Mouse (Mus musculus) lung, embryonic 15.5 days (tissue): ENCODE measurements around the gene Epha4. TPM values are rescaled to one million over a fixed set of nuclear protein-coding genes. Genes with fewer than 3 reads are reported as not detected.

Experiments
- ATAC-seq: fragments of 200-750 bp; cut with Nextera tagmentation; 2 replicates; pipeline ENCODE4 v1.8.0; 2017; ENCODE audit warnings: moderate number of reproducible peaks, borderline replicate concordance; ENCODE audit not compliant: low FRiP score, low TSS enrichment; ENCODE audit errors: extremely low read depth
- H3K27ac ChIP-seq: fragments of 300-500 bp; sonication (generic); 2 replicates; pipeline ENCODE4 v1.5.1; 2015; ENCODE audit warnings: moderate library complexity, mild to moderate bottlenecking, inconsistent platforms
- H3K27me3 ChIP-seq: fragments of 300-500 bp; sonication (generic); 2 replicates; pipeline ENCODE4 v1.6.1; 2015; ENCODE audit warnings: inconsistent platforms
- H3K36me3 ChIP-seq: fragments of 300-500 bp; sonication (generic); 2 replicates; pipeline ENCODE4 v1.6.1; 2015; ENCODE audit warnings: inconsistent platforms
- H3K4me1 ChIP-seq: fragments of 300-500 bp; sonication (generic); 2 replicates; pipeline ENCODE4 v1.6.1; 2015; ENCODE audit warnings: inconsistent platforms
- H3K4me2 ChIP-seq: fragments of 300-500 bp; sonication (generic); 2 replicates; pipeline ENCODE4 v1.6.1; 2015; ENCODE audit warnings: inconsistent platforms, mild to moderate bottlenecking, moderate library complexity
- H3K4me3 ChIP-seq: fragments of 300-500 bp; sonication (generic); 2 replicates; pipeline ENCODE4 v1.5.1; 2015; ENCODE audit warnings: mild to moderate bottlenecking, inconsistent platforms
- H3K9ac ChIP-seq: fragments of 300-500 bp; sonication (generic); 2 replicates; pipeline ENCODE4 v1.6.1; 2015; ENCODE audit warnings: inconsistent platforms
- H3K9me3 ChIP-seq: fragments of 300-500 bp; sonication (generic); 2 replicates; pipeline ENCODE4 v1.6.1; 2016; ENCODE audit warnings: inconsistent platforms
- WGBS: fragments of 180-500 bp; shearing (Covaris S2); methylation state at CpG from one replicate; pipeline ENCODE4 v1.1.7; 2015; 5-methylcytosine and 5-hydroxymethylcytosine counted together
- polyA plus RNA-seq: library from polyadenylated mRNA; unstranded; fragments of >200 nt; fragmentation: Nextera tagmentation; extraction: Ambion mirVana; gene quantifications from 2 replicates; pipeline ENCODE4 v1.2.1, GENCODE M21; 2015

Epha4 gene
- polyA plus RNA-seq, 1 experiment from 2014 or later = 16.9 TPM

DNA sequence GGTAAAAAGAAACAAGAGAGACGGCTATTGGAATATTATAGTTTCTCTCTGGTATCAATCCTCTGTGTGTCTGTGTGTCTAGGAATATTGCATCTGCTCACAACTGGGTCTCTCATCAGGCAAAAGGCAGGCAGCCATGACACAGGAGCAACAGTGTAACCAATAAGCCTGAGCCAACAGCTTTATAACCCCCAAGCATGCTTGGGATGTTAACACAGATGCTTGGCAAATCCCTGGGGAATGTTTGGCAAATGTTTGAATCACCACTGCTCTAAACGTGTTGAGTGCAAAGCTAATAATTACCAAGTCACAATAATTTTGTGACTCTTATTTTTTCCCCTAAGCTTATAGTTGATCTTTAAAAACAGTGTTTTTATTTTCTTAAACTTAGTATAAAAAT is 8.5 kb upstream of the Epha4 start:
- Histone ChIP-seq H3K4me1 (no peaks in the 10 kb centered on the region), H3K36me3 (no peaks in the 10 kb centered on the region), H3K9me3 (no peaks in the 10 kb centered on the region), H3K27ac (no peak overlapping the region), H3K9ac (no peak overlapping the region), H3K4me3 (no peak overlapping the region), H3K4me2 (no peak overlapping the region), H3K27me3 (no peaks in the 10 kb centered on the region)
- no peak for ATAC-seq
- 50% methylated on average over 2 of the region's 2 CpGs for WGBS

DNA sequence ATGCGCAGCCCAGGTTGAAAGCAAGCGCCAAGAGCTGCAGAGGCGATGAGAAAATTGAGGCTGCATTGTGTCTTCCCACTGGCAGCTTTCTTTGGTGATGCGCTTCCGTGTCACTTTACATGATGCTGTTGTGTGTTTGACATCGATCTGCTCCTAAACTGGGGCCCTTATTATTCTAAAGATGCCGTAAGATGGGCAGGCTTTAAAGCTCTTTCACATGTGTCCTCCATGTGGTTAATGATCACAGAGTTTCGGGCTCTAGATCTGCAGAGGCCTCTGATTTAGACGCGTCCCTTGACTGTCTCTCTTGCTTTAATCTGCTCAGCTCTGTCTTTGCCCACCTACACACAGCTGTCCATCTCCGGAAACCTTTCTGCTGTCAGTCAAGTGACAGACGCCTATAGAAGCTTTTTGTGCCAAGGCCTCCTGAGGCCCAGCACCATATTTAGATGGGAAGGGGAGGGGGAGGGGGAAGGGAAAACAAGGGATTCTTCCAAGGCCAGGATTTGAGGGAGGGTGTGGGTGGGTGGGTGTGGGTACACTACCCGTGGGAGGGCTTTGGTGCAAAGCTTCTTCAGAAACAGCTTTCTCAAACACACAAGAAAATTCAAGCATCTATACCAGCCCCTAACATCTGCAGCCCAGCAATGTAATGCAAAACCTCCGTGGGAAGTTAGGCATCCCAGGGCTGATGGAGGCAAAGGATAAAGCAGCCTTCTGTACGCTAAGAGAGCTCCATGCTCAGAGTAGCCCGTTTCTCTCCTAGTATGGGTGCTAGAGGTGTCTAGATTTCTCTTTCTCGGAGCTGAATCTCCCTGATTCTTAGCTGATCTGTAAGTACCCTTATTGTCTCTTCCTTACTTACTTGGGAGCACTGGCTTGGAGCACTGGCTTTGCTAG is 7.0 kb upstream of the Epha4 start:
- Histone ChIP-seq H3K4me2 (no peak overlapping the region), H3K4me3 (no peak overlapping the region), H3K27me3 (peaks cover 5% of the 10 kb centered on the region; the same call in 1 of the 2 replicates), H3K27ac (no peak overlapping the region), H3K9me3 (no peaks in the 10 kb centered on the region), H3K4me1 (0 out of 2 replicates have a peak, but pooled peaks cover 4% of the 10 kb centered on the region), H3K36me3 (no peaks in the 10 kb centered on the region), H3K9ac (no peak overlapping the region)
- 37% methylated on average over 16 of the region's 17 CpGs for WGBS
- no peak for ATAC-seq

DNA sequence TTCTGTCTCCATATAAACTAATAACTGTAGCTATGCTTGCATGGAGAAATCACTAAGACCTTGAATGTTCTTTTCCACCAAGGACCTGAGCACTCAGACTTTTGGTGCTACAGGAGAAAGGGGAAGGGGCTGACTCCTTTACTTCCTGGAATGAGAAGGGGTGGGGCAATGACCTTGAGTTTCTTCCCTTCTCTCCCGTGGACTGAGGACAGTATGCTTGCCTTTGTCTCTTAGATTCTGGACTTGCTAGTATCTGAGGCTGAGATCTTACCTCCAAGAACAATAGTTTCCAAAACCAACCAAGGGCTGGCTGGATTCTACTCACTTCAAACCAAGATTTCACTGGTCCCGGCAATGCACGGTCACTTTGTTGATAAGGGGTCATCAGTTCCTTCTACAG is 3.8 kb upstream of the Epha4 start:
- whole genome bisulfite sequencing = 65% methylated on average over 3 of the region's 3 CpGs
- ATAC-seq = no peak
- Histone ChIP-seq H3K9ac (no peak overlapping the region), H3K27ac (no peak overlapping the region), H3K4me3 (no peak overlapping the region), H3K9me3 (no peaks in the 10 kb centered on the region), H3K36me3 (no peaks in the 10 kb centered on the region), H3K4me1 (peaks cover 18% of the 10 kb centered on the region), H3K4me2 (no peak overlapping the region), H3K27me3 (peaks cover 8% of the 10 kb centered on the region; the same call in 1 of the 2 replicates)

DNA sequence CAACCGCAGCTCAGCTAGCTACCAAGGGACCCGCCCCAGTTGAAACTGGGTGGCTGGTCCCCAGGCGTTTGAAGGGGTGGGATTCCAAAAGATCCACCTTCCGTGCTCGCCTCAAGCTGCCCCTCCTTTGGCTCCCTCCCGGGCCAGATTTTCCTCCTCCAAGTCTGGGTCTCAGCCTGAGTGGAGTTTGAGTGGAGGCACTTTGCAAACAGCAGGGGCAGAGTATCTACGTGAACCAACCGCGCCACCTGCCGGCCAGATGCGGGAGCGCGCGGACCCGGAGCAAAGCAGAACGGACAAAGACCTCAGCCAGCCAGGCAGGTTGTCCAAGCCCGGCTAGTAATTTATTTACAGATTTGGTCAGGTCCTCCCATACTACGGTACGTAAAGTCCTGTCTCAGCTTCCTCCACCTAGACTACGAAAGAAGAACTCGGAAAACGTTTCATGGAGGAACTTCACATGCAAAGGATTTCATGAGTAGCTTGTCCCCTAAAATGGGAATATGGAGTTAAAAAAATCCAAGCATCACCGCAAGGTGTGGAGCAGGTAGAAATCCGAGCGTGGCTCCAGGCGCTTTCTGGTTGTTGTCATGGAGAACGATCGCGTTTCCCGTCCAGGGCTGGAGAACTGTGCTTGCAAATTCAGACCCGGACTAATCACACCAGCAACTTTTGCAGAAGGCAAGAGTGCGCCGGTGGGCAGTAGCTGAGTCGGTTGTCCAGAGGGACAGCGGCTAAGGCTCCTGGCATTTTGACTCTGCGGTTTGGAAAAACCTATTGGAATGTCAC is 1.5 kb upstream of the Epha4 start:
- H3K36me3 ChIP-seq = no peaks in the 10 kb centered on the region
- no peaks in the 10 kb centered on the region for H3K9me3 ChIP-seq
- ATAC-seq = peak; percentile 37; the same call in 1 of the 2 replicates
- H3K4me3 ChIP-seq = peak overlapping the region; percentile 67
- H3K4me2 ChIP-seq = peak overlapping the region; percentile 91
- peak overlapping the region; percentile 82 for H3K27ac ChIP-seq
- peaks cover 8% of the 10 kb centered on the region; the same call in 1 of the 2 replicates for H3K27me3 ChIP-seq
- peaks cover 29% of the 10 kb centered on the region for H3K4me1 ChIP-seq
- peak overlapping the region; percentile 50 for H3K9ac ChIP-seq
- WGBS = 2% methylated on average over 36 of the region's 36 CpGs

DNA sequence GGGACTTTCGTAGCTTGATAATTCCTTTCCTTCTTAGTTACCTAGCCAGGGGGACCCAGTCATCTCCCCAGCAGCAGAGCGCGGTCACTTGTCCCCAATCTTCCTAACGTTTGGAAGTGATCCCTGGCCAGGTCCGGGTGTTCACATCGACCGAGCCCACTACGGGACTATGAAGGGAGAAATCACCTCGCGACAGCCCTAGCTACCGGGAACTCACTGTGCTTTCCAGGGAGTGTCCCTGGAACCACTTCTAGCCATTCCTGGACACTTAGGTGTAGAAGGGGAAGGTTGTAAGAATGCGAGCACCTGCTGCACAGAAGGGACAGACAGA is 728 bp upstream of the Epha4 start:
- 0 out of 2 replicates have a peak, but pooled peaks have one; percentile 2 for ATAC-seq
- peak overlapping the region; percentile 91 for H3K4me2 ChIP-seq
- no peaks in the 10 kb centered on the region for H3K36me3 ChIP-seq
- peak overlapping the region; percentile 67 for H3K4me3 ChIP-seq
- peaks cover 8% of the 10 kb centered on the region; the same call in 1 of the 2 replicates for H3K27me3 ChIP-seq
- H3K9ac ChIP-seq = peak overlapping the region; percentile 50
- peak overlapping the region; percentile 82 for H3K27ac ChIP-seq
- under 1% methylated on average over 12 of the region's 12 CpGs for WGBS
- H3K9me3 ChIP-seq = no peaks in the 10 kb centered on the region
- peaks cover 29% of the 10 kb centered on the region for H3K4me1 ChIP-seq

DNA sequence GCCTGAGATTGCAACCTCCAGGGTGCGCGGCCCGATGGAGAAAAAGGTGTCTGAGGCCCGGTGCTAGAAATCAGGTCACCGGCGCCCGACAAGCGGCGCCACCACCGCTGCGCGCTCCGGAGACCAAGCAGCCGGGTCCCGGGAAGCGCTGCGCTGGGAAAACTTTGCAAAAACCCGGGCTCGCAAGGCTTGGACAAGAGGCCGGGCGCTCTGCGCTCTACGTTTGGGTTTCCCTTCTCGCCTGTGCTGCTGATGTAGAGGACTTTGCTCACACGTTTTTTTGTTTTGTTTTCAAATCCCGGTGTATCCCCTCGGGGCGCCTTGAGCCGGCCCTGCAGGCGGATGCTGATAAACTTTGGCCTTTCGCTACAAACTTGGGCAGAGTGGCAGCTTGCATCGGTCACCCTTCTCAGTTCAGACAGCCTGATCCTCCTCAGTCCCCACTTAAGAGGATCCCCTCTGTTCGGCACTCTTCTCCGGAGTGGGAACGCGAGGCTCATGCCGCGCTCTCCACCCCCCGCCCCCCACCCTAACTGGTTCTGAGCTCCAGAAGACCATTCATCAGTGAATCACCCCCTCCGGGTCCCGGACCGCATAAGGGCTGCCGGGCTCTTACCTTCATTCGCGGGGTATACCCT is 444 bp downstream of the Epha4 start:
- peak overlapping the region; percentile 67 for H3K4me3 ChIP-seq
- peak overlapping the region; percentile 91 for H3K4me2 ChIP-seq
- ATAC-seq = 0 out of 2 replicates have a peak, but pooled peaks have one; percentile 7
- H3K9me3 ChIP-seq = no peaks in the 10 kb centered on the region
- peaks cover 8% of the 10 kb centered on the region; the same call in 1 of the 2 replicates for H3K27me3 ChIP-seq
- 0 out of 2 replicates have a peak, but pooled peaks cover 4% of the 10 kb centered on the region for H3K36me3 ChIP-seq
- under 1% methylated on average over 45 of the region's 45 CpGs for WGBS
- H3K9ac ChIP-seq = peak overlapping the region; percentile 60
- H3K27ac ChIP-seq = peak overlapping the region; percentile 57
- peaks cover 29% of the 10 kb centered on the region for H3K4me1 ChIP-seq

DNA sequence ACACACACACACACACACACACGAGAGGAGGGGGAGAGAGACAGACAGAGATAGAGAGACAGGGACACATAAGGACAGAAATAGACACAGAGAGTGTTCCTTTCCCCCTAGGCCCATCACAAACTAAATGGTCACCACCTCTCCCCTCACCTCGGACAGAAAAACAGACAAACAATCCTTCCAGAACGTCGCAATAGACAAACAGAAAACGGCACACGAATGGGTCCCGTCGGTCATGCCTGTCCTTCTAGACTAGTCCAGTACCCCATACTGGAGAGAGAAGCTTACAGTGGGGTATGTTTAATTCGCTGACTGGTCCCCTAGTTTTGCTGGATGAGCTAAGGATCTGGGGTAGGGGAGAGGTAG is 946 bp downstream of the Epha4 start:
- Histone ChIP-seq H3K27me3 (peaks cover 8% of the 10 kb centered on the region; the same call in 1 of the 2 replicates), H3K27ac (peak overlapping the region; percentile 57), H3K9me3 (no peaks in the 10 kb centered on the region), H3K9ac (peak overlapping the region; percentile 60), H3K4me3 (peak overlapping the region; percentile 67), H3K36me3 (0 out of 2 replicates have a peak, but pooled peaks cover 4% of the 10 kb centered on the region), H3K4me2 (peak overlapping the region; percentile 91), H3K4me1 (peaks cover 29% of the 10 kb centered on the region)
- no peak for ATAC-seq
- 0% methylated on average over 9 of the region's 9 CpGs for WGBS

DNA sequence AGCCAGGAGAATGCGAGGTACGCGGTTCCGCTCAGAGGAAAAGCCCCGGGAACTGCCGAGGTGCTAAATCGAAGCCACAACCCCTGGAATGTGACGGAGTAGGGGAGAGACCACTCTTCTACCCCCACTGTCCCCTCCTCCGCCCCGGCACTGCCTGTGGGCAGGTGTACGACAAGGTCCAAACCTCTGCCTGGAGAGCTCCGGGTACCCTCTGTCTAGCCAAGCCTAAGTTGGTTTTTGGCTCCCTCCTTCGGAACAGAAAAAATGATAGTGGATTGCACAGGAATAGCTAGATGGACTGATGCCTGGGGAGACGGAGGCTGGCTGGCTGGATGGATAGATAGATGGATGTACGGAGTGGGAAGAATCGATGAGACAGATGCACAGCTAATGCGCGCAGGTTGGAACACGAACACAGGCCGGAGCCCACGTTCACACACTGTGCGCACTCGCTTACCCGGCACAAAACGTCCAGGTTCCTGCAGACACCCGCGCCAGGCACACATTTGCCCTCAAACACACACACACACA is 1.4 kb downstream of the Epha4 start:
- H3K4me1 ChIP-seq = peaks cover 29% of the 10 kb centered on the region
- WGBS = 2% methylated on average over 25 of the region's 27 CpGs
- no peak for ATAC-seq
- peak overlapping the region; percentile 60 for H3K9ac ChIP-seq
- H3K9me3 ChIP-seq = no peaks in the 10 kb centered on the region
- H3K4me3 ChIP-seq = peak overlapping the region; percentile 67
- H3K4me2 ChIP-seq = peak overlapping the region; percentile 91
- H3K36me3 ChIP-seq = 0 out of 2 replicates have a peak, but pooled peaks cover 4% of the 10 kb centered on the region
- peaks cover 8% of the 10 kb centered on the region; the same call in 1 of the 2 replicates for H3K27me3 ChIP-seq
- H3K27ac ChIP-seq = peak overlapping the region; percentile 57; the same call in 1 of the 2 replicates

DNA sequence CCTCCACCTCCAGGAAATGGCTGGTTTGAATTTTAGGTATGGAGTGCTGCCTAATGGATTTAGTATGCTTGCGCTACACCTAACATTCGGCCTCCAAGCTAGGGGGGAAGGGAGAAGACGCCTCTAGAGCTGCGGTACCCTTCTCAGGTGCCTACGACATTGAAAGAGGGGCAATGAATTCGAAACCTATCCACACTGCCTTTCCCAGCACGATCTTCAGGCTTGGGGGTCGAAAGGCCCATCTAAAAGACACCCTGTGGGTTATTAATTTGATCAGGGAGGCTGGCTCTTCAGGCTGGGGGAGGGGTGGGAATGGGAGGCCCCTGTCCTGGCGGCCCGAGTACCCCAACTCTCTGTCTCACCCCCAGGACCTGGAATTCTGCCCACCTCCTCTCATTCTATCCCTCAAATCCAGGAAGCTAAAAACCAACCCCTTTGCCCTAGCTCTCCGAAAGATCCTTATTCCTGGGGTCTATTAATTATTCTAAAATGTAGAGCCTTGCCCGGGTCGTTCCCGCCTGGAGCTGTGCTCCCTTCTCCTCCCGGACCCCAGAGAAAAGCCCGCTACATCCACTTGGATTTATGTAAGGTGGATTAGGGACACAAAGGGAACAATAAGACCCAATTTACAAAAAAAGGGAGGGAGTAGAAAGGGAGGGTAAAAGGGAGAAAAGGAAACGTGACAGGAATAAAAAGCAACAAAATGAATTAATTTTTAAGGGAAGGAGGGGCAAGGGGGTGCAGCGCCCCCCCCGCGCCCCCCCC is 2.3 kb downstream of the Epha4 start:
- Histone ChIP-seq H3K9me3 (no peaks in the 10 kb centered on the region), H3K4me3 (peak overlapping the region; percentile 67), H3K36me3 (0 out of 2 replicates have a peak, but pooled peaks cover 4% of the 10 kb centered on the region), H3K4me1 (peaks cover 29% of the 10 kb centered on the region), H3K27me3 (peaks cover 4% of the 10 kb centered on the region; the same call in 1 of the 2 replicates), H3K27ac (0 out of 2 replicates have a peak overlapping the region, but pooled peaks have one; percentile 5), H3K4me2 (peak overlapping the region; percentile 91), H3K9ac (peak overlapping the region; percentile 60)
- no peak for ATAC-seq
- WGBS = 9% methylated on average over 20 of the region's 20 CpGs

DNA sequence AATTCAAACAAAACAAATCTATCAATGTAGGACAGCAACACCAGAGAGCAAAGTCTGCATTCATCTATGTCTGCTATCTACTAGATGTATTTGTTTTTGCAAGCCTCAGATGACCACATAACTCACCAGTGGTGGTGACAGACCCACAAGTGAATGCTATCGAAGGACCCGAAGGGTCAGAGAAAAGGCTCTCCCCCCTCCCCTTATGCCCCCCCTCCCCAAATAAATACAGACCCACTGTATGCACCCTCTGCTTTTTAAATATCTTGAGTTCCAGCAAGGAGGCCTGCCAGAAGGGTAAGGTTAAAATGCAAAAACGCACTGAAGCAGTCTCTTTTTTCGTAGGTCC is 2.9 kb downstream of the Epha4 start:
- no peak for ATAC-seq
- Histone ChIP-seq H3K9ac (peak overlapping the region; percentile 60; the same call in 1 of the 2 replicates), H3K27me3 (peaks cover 3% of the 10 kb centered on the region; the same call in 1 of the 2 replicates), H3K27ac (no peak overlapping the region), H3K9me3 (no peaks in the 10 kb centered on the region), H3K4me1 (peaks cover 32% of the 10 kb centered on the region), H3K4me3 (peak overlapping the region; percentile 67), H3K36me3 (0 out of 2 replicates have a peak, but pooled peaks cover 4% of the 10 kb centered on the region), H3K4me2 (peak overlapping the region; percentile 91)
- 30% methylated on average over 4 of the region's 4 CpGs for WGBS
